Mouse (Mus musculus) heart, postnatal 0 days (tissue): Measurements from ENCODE around the gene Cbll1. TPM values are rescaled to one million over a fixed set of nuclear protein-coding genes. Genes with fewer than 3 reads are reported as not detected.
A peak's percentile ranks its signal among the peaks of the same experiment; 100 is the strongest.

Experiments
- ATAC-seq: fragments of 200-750 bp; cut with Nextera tagmentation; 2 replicates; pipeline ENCODE4 v1.8.0; 2017; ENCODE audit warnings: low read depth, moderate number of reproducible peaks, moderate library complexity; ENCODE audit not compliant: insufficient read depth
- DNase-seq: peaks from one replicate; pipeline ENCODE4 v3.0.0-alpha.2; 2016; ENCODE audit warnings: low spot score
- H3K27ac ChIP-seq: fragments of 300-500 bp; sonication (generic); 2 replicates; pipeline ENCODE4 v1.5.1; 2014; ENCODE audit warnings: low read depth, mild to moderate bottlenecking
- H3K27me3 ChIP-seq: fragments of 300-500 bp; sonication (generic); 2 replicates; pipeline ENCODE4 v1.6.1; 2014; ENCODE audit warnings: low read length, mixed read lengths; ENCODE audit not compliant: control insufficient read depth, insufficient read depth
- H3K36me3 ChIP-seq: fragments of 300-500 bp; sonication (generic); replicated peaks from 2 replicates; pipeline ENCODE4 v1.6.1; 2014; ENCODE audit warnings: low read length, mixed read lengths; ENCODE audit not compliant: control insufficient read depth, insufficient read depth
- H3K4me1 ChIP-seq: fragments of 300-500 bp; sonication (generic); 2 replicates; pipeline ENCODE4 v1.6.1; 2014; ENCODE audit warnings: antibody characterized with exemption; ENCODE audit not compliant: control insufficient read depth, insufficient read depth
- H3K4me2 ChIP-seq: fragments of 300-500 bp; sonication (generic); 2 replicates; pipeline ENCODE4 v1.6.1; 2014; ENCODE audit warnings: low read depth, mild to moderate bottlenecking, low read length, moderate library complexity
- H3K4me3 ChIP-seq: fragments of 300-500 bp; sonication (generic); 2 replicates; pipeline ENCODE4 v1.5.1; 2014; ENCODE audit warnings: low read depth, low read length
- H3K9ac ChIP-seq: fragments of 300-500 bp; sonication (generic); replicated peaks from 2 replicates; pipeline ENCODE4 v1.6.1; 2014; ENCODE audit warnings: low read depth, low read length, mixed read lengths
- H3K9me3 ChIP-seq: fragments of 300-500 bp; sonication (generic); replicated peaks from 2 replicates; pipeline ENCODE4 v1.6.1; 2016; ENCODE audit warnings: low read length; ENCODE audit not compliant: control insufficient read depth
- CTCF ChIP-seq: IDR thresholded peaks from 2 replicates; pipeline ENCODE4 v1.5.1; 2016; ENCODE audit warnings: antibody characterized with exemption, control low read depth, low read depth
- EP300 ChIP-seq: IDR thresholded peaks from 2 replicates; pipeline ENCODE4 v1.6.1; 2016; ENCODE audit warnings: antibody characterized with exemption, low read depth
- WGBS: fragments of 180-500 bp; shearing (Covaris S2); extraction: QIAGEN DNeasy Blood & Tissue Kit; methylation state at CpG from one replicate; pipeline ENCODE4 v1.1.7; 2014; 5-methylcytosine and 5-hydroxymethylcytosine counted together
- polyA plus RNA-seq: library from polyadenylated mRNA; unstranded; fragments of >200 nt; fragmentation: Nextera tagmentation; extraction: Ambion mirVana; gene quantifications from 2 replicates; pipeline ENCODE4 v1.2.1, GENCODE M21; 2015
- total RNA-seq: library from RNA; depleted of rRNA; stranded (reverse); fragments of >200 nt; gene quantifications from 2 replicates; pipeline ENCODE4 v1.2.3, GENCODE M21; 2014; ENCODE audit warnings: low replicate concordance; rRNA removed

Cbll1 gene
- total RNA-seq (6.4 and 10.4 TPM in 2 replicates), polyA plus RNA-seq (5.1 and 5.4 TPM in 2 replicates)

DNA sequence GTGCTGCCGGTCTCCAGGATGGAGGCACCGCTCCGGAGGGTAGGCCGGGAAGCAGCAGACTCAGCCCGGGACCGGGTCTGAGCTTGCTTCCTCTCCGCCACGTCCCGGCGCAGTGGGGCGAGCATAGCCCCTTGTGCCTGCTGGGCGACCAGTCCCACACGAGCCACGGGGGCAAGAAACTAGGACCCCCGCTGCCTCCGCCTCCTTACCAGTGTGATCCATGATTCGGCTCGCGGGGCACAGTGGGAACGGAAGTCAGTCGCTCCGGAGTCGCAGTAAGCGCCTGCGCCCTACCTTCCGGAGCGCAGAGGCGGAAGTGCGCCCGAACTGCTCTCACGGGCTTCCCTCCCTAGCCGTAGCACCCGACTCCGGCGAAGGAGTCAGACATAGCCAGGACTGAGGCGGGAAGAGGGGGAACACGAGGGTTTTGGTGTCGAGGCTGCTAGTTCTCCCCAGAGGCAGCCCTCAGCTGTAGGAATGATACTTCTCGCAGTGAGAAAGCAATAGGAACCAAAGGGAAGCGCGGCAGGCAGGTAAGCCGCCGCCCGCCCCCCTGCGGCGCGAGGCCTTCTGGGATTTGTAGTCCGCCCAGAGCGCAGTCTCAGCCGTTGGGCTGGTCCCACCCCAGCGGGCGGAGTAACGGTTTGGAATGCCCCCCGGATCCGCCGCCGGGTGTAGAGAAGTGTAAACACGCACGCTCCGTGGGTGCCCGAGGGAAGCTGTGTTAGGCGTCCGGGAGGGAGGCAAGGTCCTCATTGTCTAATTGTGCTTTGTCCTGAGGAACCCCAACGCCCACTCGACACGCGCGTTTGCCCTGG is at the start of gene Cbll1:
Gene Cbll1 (minus strand): TSS at position 303 of the 818 bp plus-strand sequence.
- no peaks in the 10 kb centered on the region for H3K27me3 ChIP-seq
- H3K9me3 ChIP-seq: no peaks in the 10 kb centered on the region
- DNase-seq (peak; percentile 92), ATAC-seq (peak; percentile 98)
- H3K4me3 ChIP-seq: peak within 1 kb of the TSS; percentile 97
- peaks cover under 1% of the 10 kb centered on the region for H3K36me3 ChIP-seq
- under 1% methylated on average over 68 of the region's 68 CpGs for WGBS
- peaks cover 9% of the 10 kb centered on the region for H3K4me1 ChIP-seq
- H3K9ac ChIP-seq: peak within 1 kb of the TSS; percentile 80
- TF ChIP-seq CTCF: no peak; the same call in 1 of the 2 replicates
- TF ChIP-seq EP300: no peak
- H3K4me2 ChIP-seq: peak within 1 kb of the TSS; percentile 81
- H3K27ac ChIP-seq: peak within 1 kb of the TSS; percentile 89

DNA sequence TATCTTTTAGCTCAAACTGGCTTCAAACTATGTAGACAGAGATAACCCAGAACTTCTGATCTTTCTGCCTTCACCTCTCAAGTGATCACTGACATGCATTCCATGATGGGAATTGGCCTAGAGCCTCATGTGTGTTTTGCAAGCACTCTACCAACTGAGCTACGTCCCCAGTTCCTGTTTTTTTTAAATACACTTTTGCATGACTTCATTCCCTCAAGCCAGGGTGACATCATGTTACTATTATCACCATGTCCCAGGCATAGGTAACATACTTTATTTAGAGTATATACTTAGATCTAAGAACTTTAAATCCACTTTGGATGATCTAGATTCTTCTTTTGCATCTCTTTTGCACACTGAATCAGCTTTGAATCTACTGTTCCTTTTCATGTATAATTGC is 46.6 kb upstream of the Cbll1 start:
- H3K4me2 ChIP-seq: no peak overlapping the region
- ATAC-seq (no peak), DNase-seq (no peak)
- no peaks in the 10 kb centered on the region for H3K36me3 ChIP-seq
- no peaks in the 10 kb centered on the region for H3K27me3 ChIP-seq
- no peak overlapping the region for H3K27ac ChIP-seq
- H3K9me3 ChIP-seq: no peaks in the 10 kb centered on the region
- H3K4me3 ChIP-seq: no peak overlapping the region
- no peak overlapping the region for H3K9ac ChIP-seq
- 28% methylated on average over 1 of the region's 1 CpGs for WGBS
- TF ChIP-seq EP300 (no peak), CTCF (no peak)
- no peaks in the 10 kb centered on the region for H3K4me1 ChIP-seq

DNA sequence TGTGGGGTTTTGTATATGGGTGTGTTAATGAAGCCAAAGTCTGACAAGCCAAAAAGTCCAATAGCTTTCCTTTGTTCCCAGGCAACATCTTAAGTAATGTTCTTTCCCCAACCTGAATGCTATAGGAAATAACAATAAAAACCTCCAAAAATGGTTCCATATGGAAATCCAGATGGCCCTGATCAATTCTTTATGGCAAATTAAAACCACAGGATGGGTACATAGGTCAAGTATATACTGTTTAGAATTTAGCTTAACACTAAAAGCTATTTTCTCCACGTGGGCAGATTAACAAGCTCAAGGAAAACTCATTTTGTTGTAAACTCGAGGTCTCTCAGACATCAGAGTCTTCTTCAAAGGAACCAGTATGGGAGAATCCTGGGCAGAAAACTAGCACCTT is 45.8 kb upstream of the Cbll1 start:
- Histone ChIP-seq H3K27ac (no peak overlapping the region), H3K4me2 (no peak overlapping the region), H3K4me1 (no peaks in the 10 kb centered on the region), H3K9ac (no peak overlapping the region), H3K4me3 (no peak overlapping the region), H3K27me3 (no peaks in the 10 kb centered on the region), H3K36me3 (no peaks in the 10 kb centered on the region), H3K9me3 (no peaks in the 10 kb centered on the region)
- DNase-seq (no peak), ATAC-seq (no peak)
- 54% methylated on average over 2 of the region's 2 CpGs for WGBS
- TF ChIP-seq CTCF (no peak), EP300 (no peak)

DNA sequence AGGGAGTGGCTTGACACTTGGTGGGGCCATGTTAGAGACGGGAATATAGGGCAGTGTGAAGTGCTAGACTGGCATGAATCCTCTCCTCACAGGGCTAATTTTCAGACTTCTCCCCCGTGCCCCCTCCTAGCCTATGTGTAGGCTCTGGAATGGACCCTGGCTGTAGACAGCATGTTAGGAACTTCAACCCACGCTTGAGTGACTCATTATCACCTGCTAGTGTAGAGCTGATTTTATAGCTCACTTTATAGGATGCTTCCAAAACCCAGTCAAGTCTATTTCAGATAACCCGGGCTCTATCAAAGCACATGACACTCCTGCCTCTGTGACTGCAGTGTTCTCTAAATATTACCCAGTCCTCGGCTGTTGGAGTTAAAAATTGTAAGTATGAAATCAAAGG is 42.1 kb upstream of the Cbll1 start:
- ATAC-seq (no peak), DNase-seq (no peak)
- H3K27ac ChIP-seq: no peak overlapping the region
- H3K27me3 ChIP-seq: no peaks in the 10 kb centered on the region
- no peak for TF ChIP-seq EP300
- no peak for TF ChIP-seq CTCF
- no peaks in the 10 kb centered on the region for H3K4me1 ChIP-seq
- H3K9ac ChIP-seq: no peak overlapping the region
- H3K9me3 ChIP-seq: no peaks in the 10 kb centered on the region
- no peak overlapping the region for H3K4me2 ChIP-seq
- WGBS: 50% methylated on average over 5 of the region's 5 CpGs
- H3K4me3 ChIP-seq: no peak overlapping the region
- no peaks in the 10 kb centered on the region for H3K36me3 ChIP-seq

DNA sequence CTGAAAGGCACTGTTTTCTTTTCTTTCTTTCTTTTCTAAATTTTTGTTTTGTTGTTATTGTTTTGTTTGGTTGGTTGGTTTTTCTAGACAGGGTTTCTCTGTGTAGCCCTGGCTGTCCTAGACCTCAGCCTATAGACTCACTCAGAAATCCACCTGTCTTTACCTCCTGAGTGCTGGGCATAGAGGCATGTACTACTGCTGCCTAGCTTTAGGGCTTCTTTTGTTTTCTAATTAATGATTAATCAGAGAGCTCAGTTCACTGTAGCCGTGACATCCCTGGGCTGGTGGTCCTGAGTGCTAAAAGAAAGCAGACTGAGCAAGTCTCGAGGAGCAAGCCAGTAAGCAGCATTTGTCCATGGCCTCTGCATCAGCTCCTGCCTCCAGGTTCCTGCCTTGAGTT is 40.4 kb upstream of the Cbll1 start:
- TF ChIP-seq EP300 (no peak), CTCF (no peak)
- Histone ChIP-seq H3K27ac (no peak overlapping the region), H3K4me1 (no peaks in the 10 kb centered on the region), H3K4me2 (no peak overlapping the region), H3K36me3 (no peaks in the 10 kb centered on the region), H3K4me3 (no peak overlapping the region), H3K9ac (no peak overlapping the region), H3K27me3 (no peaks in the 10 kb centered on the region), H3K9me3 (no peaks in the 10 kb centered on the region)
- 86% methylated on average over 2 of the region's 2 CpGs for WGBS
- ATAC-seq (no peak), DNase-seq (no peak)
